Mouse (Mus musculus) megakaryocyte, embryonic 14.5 days (primary cell): ENCODE data around the gene Ciart.

Experiments
- FLI1 ChIP-seq: IDR thresholded peaks from 2 replicates; pipeline ENCODE4 v1.6.1; 2012; ENCODE audit warnings: low read length, inconsistent platforms, mixed read lengths
- GATA1 ChIP-seq: IDR thresholded peaks from 3 replicates; pipeline ENCODE4 v1.6.1; 2012; ENCODE audit warnings: mixed read lengths, low read length, inconsistent platforms, borderline replicate concordance

DNA sequence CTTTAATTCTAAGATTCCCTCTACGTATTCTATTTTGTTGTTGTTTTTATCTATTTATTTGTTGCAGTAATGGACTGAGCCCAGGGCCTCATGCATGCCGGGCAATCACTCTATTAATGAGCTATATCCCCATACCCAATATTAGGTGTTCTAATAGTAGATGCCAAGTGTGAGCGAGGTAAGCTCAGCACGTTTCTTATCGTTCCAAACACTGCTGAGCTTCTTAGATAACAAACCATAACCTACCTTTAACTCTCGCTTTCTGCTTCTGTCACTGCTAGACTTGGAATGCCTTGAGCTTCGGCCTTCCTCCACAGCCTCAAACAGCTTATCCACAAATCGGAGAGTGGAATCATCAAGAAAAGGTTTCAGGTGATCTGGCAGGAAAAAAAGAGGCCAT lies 30.7 kb downstream of the Ciart start:
- TF ChIP-seq GATA1 = no peak
- TF ChIP-seq FLI1 = no peak
